Mouse (Mus musculus) adrenal gland, adult 8-10 months (tissue): ENCODE results near the gene Pitpnc1. TPM values are rescaled to one million over a fixed set of nuclear protein-coding genes. Genes with fewer than 3 reads are reported as not detected.

Source experiments
- DNase-seq: peaks from one replicate; pipeline ENCODE4 v3.0.0; 2022
- total RNA-seq, 4 experiments: library from RNA; stranded (reverse); gene quantifications; 2 replicates each; pipeline ENCODE4 v1.2.4; 2022

The Pitpnc1 gene
- total RNA-seq, 4 experiments from 2014 or later: 9.5 to 13.2 (median 12.1) TPM

DNA sequence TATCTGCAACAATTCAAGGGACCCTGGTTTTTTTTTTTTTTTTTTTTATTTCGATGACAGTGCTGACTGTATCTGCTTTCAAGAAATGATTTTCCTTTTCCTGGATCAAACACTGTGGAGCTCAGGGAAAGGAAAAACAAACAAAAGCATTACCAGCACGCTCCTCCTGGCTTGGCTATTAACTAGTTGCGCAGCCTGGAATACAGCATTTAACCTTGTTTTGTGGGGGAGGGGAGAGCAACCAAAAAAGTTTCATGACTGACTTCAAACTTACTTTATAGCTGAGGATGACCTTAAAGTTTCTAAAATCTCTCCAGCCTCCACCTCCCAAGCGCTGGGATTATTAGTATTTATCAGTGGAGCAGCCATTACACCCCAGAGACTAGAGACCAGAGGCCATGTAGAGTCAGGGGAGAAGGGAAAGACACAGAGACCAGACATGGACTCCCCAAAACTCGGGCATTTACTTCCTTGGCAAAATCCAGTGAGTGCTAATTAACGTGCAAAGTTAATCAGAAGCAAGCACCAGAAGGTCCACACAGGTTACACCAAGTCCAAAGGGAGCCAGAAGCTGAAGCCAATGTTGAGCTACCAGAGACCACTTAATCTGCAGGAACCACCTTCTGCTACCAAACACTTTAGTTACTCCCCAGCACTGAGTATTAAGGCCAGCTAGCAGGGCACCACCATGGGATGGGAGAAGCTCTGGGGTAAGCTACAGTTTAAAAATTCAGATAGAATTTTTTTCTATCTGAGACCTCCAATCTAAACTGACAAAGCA lies 3.7 kb downstream of the Pitpnc1 start:
- DNase-seq: no peak

DNA sequence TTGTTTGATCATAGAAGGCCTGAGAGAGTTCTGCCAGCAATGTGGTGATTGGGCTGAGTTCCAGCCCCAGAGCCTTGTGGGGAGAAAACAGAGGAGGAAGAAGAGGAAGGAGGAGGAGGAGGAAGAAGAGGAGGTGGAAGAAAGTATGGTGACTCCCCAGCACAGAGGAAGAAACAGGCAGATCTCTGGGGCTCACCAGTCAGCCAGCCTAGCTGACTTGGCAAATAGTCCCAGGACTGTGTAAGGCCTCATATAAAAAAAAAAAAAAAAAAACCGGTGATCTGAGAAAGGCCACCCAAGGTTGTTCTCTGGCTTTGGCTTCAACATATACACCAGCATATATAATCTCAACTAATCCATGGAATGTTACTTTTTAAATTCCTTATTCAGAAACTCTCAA lies 4.5 kb downstream of the Pitpnc1 start:
- DNase-seq: no peak

DNA sequence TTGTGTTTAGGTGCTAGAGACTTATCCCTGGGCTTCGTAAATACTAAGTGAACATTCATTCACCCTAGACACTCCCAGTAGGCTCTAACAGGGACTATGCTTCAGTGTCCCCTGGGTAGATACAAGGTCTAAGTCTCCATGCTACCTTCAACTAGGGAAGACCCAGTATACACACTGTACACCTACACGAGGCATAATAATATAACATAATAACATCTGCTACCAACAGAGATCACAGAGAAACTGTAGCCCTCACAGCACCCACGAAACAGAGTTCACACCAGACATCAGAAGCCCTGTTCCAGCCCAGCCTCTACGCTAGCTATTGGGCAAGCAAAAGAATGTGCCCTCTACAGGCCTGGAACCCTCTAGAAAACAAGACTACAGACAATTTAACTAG lies 5.5 kb downstream of the Pitpnc1 start:
- DNase-seq: no peak

DNA sequence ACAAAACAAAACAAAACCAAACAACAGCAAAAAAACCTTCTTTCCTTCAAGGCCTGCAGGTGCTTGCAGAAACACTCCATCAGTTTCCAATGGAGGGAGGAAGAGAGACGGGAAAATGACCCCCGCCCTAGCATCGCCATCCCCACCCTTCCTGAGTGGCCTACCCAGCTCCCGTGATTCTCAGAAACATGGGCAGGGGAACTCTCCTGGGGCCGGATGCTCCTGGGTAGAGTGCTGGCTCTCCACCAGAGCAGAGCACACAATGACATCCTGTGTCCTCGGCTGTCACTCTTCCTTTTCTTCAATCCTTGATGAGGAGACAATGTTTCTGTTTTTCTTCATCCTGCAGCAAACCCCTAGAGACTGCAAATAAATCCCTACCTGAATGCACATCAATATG lies 6.4 kb downstream of the Pitpnc1 start:
- DNase-seq: no peak

DNA sequence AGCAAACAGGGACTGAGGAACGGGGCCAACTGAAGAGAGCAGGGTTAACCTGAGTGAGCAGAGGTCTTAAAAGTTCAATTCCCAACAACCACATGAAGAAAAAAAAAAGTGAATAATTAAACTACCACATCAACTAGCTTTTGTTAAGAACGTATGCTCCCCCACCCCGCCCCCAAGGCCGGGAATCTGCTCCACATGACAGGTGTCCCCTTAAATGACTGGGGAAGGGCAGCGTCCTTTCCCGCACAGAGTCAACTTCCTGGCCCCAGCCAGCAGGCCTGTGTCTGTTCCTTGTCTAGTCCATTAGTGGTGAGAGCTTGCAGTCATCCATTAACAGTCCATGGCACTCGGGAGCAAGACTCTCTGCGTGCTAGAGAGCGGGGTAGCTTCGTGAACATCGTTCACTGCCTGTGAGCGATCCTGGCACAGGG lies 7.2 kb downstream of the Pitpnc1 start:
- DNase-seq: no peak

DNA sequence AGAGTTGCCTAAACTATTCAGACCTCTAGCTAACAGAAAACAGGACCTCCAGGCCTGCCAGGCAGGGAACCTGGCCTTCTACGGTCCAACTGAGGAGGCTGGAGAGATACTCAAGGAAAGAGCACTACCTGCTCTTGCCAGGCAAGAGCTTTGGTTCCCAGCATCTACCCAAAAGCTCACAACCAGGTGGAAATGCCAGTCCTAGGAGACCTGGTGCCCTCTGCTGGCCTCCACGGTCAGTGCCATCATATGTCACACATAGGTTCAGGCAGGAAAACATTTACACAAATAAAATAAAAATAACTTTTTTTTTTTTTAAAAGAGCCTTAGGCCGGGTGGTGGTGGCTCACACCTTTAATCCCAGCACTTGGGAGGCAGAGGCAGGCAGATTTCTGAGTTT lies 8.0 kb downstream of the Pitpnc1 start:
- no peak for DNase-seq

DNA sequence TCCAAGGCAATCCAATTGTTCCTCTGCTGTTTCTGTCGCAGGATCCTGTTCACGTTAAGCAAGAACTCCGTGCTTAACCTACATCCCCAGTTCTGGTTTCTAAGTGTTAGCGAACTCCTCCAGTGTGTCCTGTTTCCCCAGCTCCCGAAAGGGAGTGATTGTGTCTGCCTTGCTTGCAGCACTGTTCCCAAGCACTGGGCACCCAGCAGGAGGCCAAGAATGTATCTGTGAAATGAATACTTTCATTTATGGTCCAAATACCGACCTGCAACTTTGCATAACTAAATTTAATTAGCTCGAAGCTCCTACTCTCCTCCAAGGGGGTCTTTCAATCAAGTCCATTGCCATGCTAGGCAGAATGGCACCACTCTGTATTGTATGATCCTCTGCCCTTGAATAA lies 10.7 kb downstream of the Pitpnc1 start:
- DNase-seq: no peak

DNA sequence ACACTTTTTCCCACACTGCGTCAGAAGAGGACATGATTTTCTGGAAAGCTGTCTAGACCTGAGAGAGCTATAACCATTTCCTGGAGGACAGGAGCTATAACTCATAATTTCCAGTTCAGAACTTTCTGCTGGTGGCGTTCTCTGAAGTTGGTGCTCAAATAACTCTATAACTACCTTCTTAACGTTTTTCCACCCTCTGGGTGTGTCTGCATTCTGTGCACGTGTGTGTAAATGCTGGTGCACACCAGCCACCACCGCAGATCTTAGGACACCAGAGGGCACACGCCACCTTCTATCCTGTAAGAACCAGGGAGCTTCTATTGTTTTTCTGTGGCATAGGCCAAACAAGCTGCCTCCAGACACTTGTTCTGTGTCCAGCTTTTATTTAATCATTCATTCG lies 11.5 kb downstream of the Pitpnc1 start:
- no peak for DNase-seq

DNA sequence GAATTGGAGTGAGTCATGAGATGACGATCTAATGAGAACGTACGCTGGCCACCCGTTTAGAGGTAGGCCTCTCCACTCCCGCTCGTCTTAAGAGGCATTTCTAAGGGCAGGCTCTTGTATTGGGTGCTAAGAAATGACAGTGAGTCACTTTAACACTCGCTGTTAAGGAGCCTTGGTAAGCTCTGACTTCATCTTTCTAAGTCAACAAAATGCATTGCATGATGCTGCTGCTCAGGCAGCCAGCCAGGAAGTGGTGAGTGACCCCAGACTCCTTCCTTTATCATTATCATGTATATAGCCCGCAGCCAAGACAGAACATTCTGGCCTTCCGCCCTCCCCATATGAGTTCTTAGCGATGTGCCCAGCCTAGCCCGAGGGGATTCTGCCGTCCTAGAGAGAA lies 12.2 kb downstream of the Pitpnc1 start:
- DNase-seq: no peak

DNA sequence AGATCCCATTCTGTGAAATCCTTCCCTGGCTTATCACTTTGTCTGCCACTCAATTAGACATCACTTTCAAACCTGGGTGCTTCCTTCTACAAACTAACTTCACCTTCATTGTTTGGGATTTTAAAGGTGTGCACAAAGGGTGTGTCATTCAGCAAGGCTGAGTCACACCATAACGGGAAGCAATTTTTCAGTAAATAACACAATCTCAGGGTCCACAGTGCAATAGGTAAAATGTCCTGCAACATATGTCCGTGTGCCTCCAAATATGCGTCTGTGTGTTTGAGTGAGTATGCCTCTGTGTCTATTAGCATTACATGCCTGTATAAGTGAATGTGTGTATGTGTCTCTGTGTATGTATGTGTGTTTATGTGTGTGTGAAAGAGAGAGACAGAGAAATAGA lies 13.2 kb downstream of the Pitpnc1 start:
- no peak for DNase-seq

DNA sequence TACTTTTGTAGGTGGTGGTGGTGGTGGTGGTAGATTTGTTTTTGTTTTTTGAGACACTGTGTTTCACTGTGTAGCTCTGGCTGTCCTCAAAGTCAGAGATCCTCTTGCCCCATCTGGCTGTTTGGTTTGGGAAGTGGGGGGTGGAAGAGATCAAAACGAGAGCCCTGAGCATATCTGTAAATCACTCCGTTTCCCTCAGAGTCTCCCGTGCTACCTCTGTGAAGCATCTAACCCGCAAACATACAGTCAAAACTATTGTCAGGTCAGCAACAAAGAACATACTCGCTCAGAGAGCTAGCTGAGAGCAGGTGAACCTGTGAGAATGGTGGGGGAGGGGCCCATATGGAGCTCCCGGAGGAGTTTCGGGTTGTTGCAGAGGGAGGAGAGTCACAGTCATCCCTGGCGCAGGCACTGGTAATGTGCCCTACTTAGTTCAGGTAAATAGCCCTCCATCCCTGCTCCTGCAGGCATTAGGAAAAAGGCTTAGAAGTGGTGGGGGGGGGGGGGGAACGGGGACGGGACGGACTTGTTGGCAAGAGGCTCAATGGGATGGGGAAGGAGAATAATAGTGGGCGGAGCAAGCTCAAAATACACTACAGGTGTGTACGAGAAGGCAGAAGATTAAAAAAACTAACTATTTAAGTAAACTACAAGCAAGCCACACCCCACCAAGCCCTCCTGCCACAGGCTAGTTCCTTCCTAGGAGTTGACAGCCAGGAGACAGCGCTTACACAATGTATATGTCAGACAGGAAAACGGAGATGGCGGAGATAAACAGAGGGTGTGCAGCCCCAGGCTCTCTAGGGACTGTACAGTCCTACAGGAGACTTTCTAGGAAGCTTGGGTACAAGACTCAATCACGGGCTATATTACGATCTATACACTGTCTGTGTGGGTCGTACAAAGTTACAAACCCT lies 15.7 kb downstream of the Pitpnc1 start:
- no peak for DNase-seq

DNA sequence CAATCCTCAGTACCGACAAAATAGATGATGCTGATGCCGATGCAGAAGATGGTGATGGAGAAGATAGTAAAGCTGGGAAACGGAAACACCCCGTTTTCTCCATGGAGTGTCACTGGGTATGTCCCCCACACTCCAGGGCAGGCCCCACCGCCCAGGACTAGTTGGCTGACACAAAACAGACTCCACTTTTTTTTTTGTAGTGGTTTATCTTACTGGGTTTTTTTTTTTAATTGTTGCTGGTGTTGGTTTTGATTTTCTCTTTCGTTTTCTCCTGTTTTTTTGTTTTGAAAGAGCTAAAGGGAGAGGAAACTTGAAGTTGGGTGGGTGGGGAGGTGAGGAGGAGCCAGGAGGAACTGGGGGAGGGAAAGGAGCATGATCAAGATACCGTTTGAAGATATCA lies 18.4 kb downstream of the Pitpnc1 start:
- no peak for DNase-seq

DNA sequence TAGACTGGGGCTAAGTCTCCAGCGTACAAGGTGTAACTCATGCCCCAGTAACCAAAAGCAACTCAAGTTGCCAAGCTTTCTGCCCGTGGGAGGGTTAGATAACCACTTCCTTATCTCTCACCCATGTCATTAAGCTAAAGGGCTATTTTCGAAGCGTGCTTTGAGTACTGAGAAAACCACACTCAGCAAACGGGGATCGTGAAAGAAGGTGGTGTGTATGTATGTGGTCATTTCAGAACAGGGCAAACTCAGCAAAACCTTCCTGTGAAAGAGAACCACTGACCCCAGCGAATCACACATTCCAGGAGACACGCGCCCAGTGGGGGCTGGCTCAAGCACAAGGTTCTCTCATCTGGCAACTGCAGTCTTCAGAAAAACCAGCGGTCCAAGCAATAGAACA lies 19.4 kb downstream of the Pitpnc1 start:
- DNase-seq: no peak

DNA sequence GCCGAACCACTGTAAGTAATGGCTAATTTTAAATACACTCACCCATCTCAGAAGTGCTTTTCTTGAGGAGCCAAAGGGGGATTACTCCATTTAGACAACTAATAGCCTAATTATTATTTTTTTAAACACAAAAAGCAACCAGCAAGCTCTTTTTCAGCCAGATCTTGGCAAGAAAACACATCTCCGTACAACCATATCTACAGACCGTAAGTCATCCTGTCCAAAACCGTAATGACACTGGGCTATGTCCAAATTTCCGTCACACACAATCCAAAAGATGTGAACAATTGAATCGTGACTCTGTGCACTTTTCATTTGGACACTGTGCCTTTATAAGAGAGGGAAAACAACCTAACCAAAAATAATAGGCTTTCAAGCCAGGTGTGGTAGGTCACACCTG lies 20.4 kb downstream of the Pitpnc1 start:
- DNase-seq: no peak

DNA sequence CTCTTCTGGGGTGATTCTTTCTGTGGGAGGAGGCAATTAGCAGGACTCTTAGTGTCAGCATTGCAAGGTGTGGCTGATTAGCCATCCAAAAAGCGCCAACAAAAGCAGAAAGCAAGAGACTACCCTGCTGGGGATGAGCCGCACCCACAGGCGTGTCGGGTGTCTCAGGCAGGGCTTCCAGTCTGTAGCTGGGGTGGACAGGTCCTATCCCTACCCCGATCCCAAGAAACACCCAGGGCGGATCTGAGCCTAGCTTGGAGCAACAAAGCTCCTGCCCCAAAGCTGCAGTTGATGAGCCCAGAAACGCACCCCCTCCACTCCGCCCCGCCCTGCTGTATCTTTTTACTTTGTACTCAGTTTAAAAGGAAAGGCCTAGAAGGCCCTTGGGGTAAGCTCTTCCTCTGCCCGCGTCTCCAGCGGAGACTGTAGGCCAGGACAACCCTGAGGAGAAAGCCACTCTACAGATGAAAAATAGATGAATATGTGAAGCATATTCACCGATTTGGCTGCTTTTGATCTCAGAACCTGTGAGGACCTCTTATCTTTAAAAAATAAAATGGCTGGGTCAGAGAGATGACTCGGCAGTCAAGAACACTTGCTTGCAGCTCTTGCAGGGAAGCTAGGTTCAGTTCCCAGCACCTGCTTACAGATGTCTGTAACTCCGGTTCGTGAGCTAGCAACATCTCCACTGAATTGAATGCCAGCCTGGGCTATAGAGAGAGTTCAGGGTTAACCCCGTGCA lies 21.2 kb downstream of the Pitpnc1 start:
- no peak for DNase-seq

DNA sequence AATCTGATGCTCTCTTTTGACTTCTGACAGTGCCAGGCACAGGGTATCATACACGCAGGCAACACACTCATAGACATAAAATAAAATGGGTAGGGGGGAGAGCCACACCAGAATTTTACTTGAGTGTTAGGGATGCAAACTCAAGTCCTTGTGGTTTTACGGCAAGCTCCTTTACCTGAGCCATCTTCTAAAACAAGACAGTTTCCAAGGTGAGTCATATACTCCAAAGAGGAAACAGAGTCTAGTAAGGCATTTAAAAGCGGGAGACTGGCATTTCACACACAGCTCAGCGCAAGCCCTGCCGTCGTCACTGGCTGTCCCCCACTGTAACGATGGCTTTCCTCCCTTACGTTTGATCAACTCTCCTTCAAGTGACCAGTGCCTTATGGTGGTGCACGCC lies 22.6 kb downstream of the Pitpnc1 start:
- DNase-seq: no peak

DNA sequence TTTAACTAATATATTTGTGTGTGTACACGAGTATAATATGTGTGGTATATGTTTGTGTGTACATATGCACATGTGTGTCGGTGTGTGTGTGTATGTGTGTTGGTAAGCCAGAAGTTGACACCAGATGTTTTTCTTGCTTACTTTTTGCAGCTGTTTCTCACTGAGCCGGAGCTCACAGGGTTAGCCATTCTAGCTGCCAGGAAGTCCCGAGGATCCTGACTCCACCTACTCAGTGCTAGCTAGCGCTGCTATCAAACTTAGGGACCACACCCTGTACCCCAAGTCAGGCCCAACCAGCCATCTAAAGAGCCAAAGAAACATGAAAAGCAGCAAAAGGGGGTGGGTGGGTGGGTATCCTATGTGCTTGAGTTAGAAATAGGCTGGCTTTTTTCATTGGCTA lies 23.1 kb downstream of the Pitpnc1 start:
- DNase-seq: no peak

DNA sequence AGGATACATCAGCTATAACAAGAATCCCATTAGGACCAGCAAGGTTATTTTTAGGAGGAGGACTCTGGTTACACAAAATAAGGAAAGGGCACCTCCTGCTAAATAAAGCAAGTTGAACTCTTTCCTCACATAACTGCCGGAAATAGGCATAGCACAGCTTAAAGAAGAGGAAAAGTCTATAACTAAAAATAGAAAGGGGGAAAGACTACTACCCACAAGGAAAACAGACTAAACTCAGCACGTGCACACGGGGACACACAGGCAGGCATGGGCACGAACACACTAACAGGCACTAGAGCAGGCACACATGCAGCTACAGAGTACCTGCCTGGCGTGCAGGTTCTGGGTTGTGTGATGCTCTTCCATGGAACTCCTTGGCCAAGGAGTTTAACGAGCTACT lies 23.8 kb downstream of the Pitpnc1 start:
- no peak for DNase-seq

DNA sequence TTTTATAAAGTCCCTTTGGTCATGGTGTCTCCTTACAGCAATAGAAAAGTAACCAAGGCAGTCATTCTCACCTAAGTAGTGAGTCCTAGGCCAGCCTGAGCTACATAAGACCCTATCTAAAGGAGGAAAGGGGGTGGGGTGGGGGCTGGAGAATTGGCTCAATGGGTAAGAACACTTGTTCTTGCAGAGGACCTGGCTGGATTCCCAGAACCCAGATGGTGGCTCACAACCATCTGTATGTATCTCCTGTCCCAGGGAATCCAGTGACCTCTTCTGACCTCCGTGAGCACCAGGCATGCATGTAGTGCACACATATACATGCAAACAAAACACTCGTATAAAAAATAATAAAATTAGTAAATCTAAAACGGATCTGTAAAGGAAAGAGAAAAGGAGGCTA lies 24.8 kb downstream of the Pitpnc1 start:
- no peak for DNase-seq

DNA sequence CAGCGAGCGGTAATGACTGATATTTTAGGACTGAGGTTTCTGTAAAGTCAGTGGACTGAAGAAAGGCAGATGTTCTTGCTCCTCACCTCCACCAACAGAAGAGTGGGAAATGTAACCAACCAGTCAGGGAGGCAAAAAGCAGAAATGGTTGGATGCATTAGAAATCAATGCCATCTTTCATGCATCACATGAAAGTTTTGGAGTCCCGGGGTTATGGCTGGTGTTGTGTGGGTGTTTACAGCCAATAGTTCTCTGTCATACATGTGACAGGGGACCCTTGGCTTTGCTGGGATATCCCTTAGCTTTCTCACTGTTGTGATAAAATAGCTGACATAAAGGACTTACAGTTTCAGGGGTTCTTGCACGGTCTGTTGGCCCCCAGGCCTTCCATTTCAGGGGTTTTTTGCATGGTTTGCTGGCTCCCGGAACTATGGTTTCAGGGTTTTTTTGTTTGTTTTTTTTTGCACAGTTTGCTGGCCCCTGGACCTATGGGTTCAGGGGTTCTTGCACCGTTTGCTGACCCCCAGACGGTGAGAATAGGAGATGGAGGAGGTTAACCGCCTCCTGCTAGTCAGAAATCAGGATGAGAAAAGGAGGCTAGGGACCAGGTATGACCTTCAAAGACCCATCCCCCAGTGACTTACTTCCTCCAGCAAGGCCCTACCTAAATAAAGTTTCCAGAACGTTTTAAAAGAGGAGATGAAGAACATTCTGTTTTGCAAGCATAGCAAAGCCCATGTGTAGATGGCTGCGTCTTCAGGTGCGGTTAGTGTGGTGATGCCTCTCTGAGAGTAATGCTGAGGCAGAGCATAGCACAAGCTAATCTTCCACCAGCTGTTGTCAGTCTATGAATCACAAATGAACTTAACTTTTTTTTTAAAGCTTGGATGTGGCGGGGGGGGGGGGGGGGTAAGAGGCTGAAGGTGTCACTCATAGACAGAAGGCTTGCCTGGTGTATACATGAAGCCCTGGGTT lies 27.1 kb downstream of the Pitpnc1 start:
- DNase-seq: no peak

DNA sequence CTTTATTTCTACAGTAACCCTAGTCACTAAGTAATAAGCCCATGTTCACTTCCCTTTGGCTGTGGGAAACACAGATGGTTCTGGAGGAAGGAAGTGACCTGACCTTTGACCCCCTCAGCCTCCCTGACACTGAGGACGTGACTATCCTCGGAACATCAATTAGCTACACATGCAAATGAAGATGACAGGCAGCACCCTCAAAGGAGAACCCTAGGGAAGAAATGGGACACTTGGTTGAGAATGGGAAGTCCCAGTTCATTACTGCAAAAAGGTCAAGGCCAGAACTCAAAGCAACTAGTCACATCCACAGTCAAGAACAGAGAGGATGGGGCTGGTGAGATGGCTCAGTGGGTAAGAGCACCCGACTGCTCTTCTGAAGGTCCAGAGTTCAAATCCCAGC lies 29.4 kb downstream of the Pitpnc1 start:
- DNase-seq: no peak

DNA sequence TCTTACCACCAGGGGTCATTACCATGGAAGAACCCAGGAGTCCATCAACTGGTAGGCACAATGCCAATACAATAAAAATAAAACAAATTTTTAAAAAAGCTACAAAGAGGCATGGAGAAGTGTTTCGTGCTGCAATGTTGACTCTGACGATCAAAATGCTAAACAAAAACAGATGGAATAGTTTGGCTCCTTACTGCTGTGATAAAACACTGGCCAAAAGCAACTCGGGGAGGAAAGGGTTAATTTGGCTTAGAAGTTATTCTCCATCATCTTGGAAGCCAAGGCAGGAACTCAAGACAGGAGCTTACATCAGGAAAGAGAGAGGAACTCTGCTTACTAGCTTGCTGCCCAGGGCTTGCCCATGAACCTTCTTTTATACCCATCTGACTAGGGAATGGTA lies 32.4 kb downstream of the Pitpnc1 start:
- no peak for DNase-seq
